Mouse (Mus musculus) MEL (cell line): ENCODE data around the gene Serpinb1a. TPM values are rescaled to one million over a fixed set of nuclear protein-coding genes. Genes with fewer than 3 reads are reported as not detected.

Experiments used
- DNase-seq: peaks from one replicate; pipeline ENCODE4 v3.0.0; 2011; ENCODE audit warnings: low read depth, low spot score
- H3K27ac ChIP-seq: 2 replicates; pipeline ENCODE4 v1.5.1; 2012; ENCODE audit warnings: low read depth, mild to moderate bottlenecking, control low read depth, low read length, moderate library complexity; ENCODE audit not compliant: control insufficient read depth
- H3K27me3 ChIP-seq, 2 experiments: fragments of 150-350 bp in 1 of 2; sonication (generic) in 1 of 2; 2 replicates each; pipeline ENCODE4 v1.6.1; 2012; ENCODE audit warnings: low read length in 2 of 2, mild to moderate bottlenecking in 2 of 2, improper control_type of control experiment in 1 of 2, moderate library complexity in 1 of 2; ENCODE audit not compliant: insufficient read depth in 2 of 2, control insufficient read depth in 1 of 2
- H3K36me3 ChIP-seq, 2 experiments: 2 replicates each; pipeline ENCODE4 v1.6.1; 2012 to 2014; ENCODE audit warnings: low read length in 2 of 2, improper control_type of control experiment in 1 of 2, inconsistent platforms in 1 of 2, mild to moderate bottlenecking in 1 of 2; ENCODE audit not compliant: insufficient read depth in 2 of 2, control insufficient read depth in 1 of 2
- H3K4me1 ChIP-seq, 2 experiments: fragments of 150-350 bp in 1 of 2; sonication (generic) in 1 of 2; 2 replicates each; pipeline ENCODE4 v1.6.1; 2012; ENCODE audit warnings: low read length in 2 of 2, improper control_type of control experiment in 1 of 2, mild to moderate bottlenecking in 1 of 2; ENCODE audit not compliant: insufficient read depth in 2 of 2, control insufficient read depth in 1 of 2
- H3K4me3 ChIP-seq, 2 experiments: fragments of 150-350 bp in 1 of 2; sonication (generic) in 1 of 2; 2 replicates each; pipeline ENCODE4 v1.5.1; 2012; ENCODE audit warnings: low read depth in 2 of 2, low read length in 2 of 2, mild to moderate bottlenecking in 2 of 2, moderate library complexity in 2 of 2, control low read depth in 1 of 2, improper control_type of control experiment in 1 of 2; ENCODE audit not compliant: control insufficient read depth in 1 of 2, insufficient read depth in 1 of 2
- H3K79me2 ChIP-seq: 2 replicates; pipeline ENCODE4 v1.6.1; 2012; ENCODE audit warnings: mild to moderate bottlenecking, low read length, moderate library complexity; ENCODE audit not compliant: control insufficient read depth, poor library complexity, insufficient read depth
- H3K9ac ChIP-seq: 2 replicates; pipeline ENCODE4 v1.6.1; 2012; ENCODE audit warnings: low read depth, mild to moderate bottlenecking, control low read depth, low read length, moderate library complexity; ENCODE audit not compliant: control insufficient read depth, poor library complexity, severe bottlenecking
- H3K9me3 ChIP-seq: fragments of 150-350 bp; sonication (generic); replicated peaks from 2 replicates; pipeline ENCODE4 v1.6.1; 2012; ENCODE audit warnings: mild to moderate bottlenecking, low read length, improper control_type of control experiment, moderate library complexity; ENCODE audit not compliant: insufficient read depth
- BHLHE40 ChIP-seq: IDR thresholded peaks from 2 replicates; pipeline ENCODE4 v1.6.1; 2012; ENCODE audit warnings: low read depth, mild to moderate bottlenecking, inconsistent platforms, low read length, improper control_type of control experiment, borderline replicate concordance
- CHD2 ChIP-seq: IDR thresholded peaks from 2 replicates; pipeline ENCODE4 v1.6.1; 2011; ENCODE audit warnings: low read length, improper control_type of control experiment
- ELF1 ChIP-seq: IDR thresholded peaks from 2 replicates; pipeline ENCODE4 v1.6.1; 2014; ENCODE audit warnings: low read depth, mild to moderate bottlenecking, inconsistent platforms, low read length, improper control_type of control experiment, moderate library complexity
- EP300 ChIP-seq, 2 experiments: IDR thresholded peaks; 2 replicates each; pipeline ENCODE4 v1.6.1; 2011; ENCODE audit warnings: improper control_type of control experiment in 2 of 2, low read length in 2 of 2, low read depth in 1 of 2, mild to moderate bottlenecking in 1 of 2
- GATA1 ChIP-seq: IDR thresholded peaks from 2 replicates; pipeline ENCODE4 v1.6.1; 2011; ENCODE audit warnings: low read depth, low read length, improper control_type of control experiment
- MAX ChIP-seq: IDR thresholded peaks from 2 replicates; pipeline ENCODE4 v1.6.1; 2011; ENCODE audit warnings: low read length, improper control_type of control experiment
- MEF2A ChIP-seq: IDR thresholded peaks from 2 replicates; pipeline ENCODE4 v1.6.1; 2014; ENCODE audit warnings: low read depth, mild to moderate bottlenecking, inconsistent platforms, low read length, improper control_type of control experiment; ENCODE audit not compliant: poor library complexity, insufficient replicate concordance, severe bottlenecking; ENCODE audit errors: extremely low read depth
- MYC ChIP-seq: IDR thresholded peaks from 2 replicates; pipeline ENCODE4 v1.6.1; 2011; ENCODE audit warnings: low read depth, mild to moderate bottlenecking, low read length, improper control_type of control experiment, moderate library complexity
- RCOR1 ChIP-seq: IDR thresholded peaks from 2 replicates; pipeline ENCODE4 v1.6.1; 2012; ENCODE audit warnings: low read depth, mild to moderate bottlenecking, inconsistent platforms, low read length, improper control_type of control experiment
- SIN3A ChIP-seq: IDR thresholded peaks from 2 replicates; pipeline ENCODE4 v1.6.1; 2012; ENCODE audit warnings: low read length, improper control_type of control experiment, inconsistent platforms
- ZNF384 ChIP-seq: IDR thresholded peaks from 2 replicates; pipeline ENCODE4 v1.6.1; 2012; ENCODE audit warnings: low read depth, mild to moderate bottlenecking, inconsistent platforms, low read length, improper control_type of control experiment
- polyA plus RNA-seq, 2 experiments: library from polyadenylated mRNA; stranded (reverse) in 1 of 2; unstranded in 1 of 2; fragments of >175 nt in 1 of 2; fragments of >200 nt in 1 of 2; gene quantifications; 2 replicates each; pipeline versions ENCODE4 v1.2.1 to v1.2.4; 2012; ENCODE audit warnings: low replicate concordance in 2 of 2, low read depth in 1 of 2; ENCODE audit not compliant: insufficient read length in 2 of 2, insufficient read depth in 1 of 2, missing spikeins in 1 of 2
- total RNA-seq: library from RNA; depleted of rRNA; stranded (reverse); fragments of 300-350 nt; gene quantifications from 2 replicates; pipeline ENCODE4 v1.2.3, GENCODE M21; 2012

Serpinb1a gene
- total and polyA plus RNA-seq, 3 experiments: 2.7 to 6.8 TPM; not detected in 1

DNA sequence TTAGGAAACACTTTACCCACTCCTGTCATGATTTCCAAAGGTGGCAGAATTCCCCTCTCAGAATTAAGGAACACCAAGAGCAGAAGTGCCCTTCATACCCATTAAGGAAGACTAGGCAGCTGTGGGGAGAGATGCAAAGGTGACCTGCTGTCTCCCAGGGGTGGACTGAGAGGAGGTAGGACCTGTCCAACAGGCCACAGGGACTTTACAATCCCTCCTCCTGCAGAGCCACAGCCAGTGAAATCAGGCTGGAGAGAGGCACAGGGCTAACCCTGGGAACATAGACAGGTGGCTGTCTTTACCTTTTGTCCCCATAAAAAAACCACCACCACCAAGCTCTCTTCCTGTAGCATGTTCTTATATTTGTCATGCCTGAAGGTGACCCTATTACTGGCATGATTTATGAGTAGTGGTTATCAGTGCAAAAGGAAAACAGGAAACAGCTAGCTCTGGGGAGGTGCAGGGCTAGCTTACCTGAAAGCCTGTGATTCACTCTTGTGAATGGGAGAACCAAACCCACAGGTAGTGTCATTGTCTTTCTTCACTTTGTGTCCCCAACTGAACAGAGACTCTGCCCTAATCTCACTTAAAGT lies 1.4 kb downstream of the Serpinb1a start:
- Histone ChIP-seq H3K4me1 (peaks cover 10 to 31% of the 10 kb centered on the region in 2 experiments), H3K27ac (peak overlapping the region; percentile 63)

DNA sequence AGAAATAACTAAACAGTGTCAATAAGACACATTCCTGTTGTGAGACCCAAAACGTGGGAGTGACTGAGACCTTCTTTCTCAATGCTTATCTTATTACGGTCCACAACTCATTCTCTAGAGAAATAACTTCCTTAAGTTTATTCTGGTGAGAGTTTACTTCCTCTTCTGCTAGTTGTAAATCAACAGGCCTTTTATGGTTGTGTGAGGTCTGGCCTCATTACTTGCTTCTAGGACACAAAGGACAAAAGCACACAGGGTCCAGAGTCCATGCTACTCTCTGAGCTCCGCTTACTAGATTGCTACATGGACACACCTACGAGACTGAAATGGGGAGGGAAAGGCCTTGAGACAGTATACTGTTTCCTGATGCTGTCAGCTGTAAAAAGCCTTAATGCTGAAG lies 1.9 kb downstream of the Serpinb1a start:
- H3K27ac ChIP-seq: peak overlapping the region; percentile 63
- 0 out of 2 replicates have a peak overlapping the region, but pooled peaks have one; percentile 29 for H3K9ac ChIP-seq
- no peaks in the 10 kb centered on the region for H3K9me3 ChIP-seq
- no peaks in the 10 kb centered on the region; a peak in 1 of 4 replicates for H3K27me3 ChIP-seq
- no peaks in the 10 kb centered on the region for H3K79me2 ChIP-seq
- peaks cover 0 to 15% of the 10 kb centered on the region in 2 experiments; a peak in 2 of 4 replicates for H3K36me3 ChIP-seq
- H3K4me1 ChIP-seq: peaks cover 10 to 31% of the 10 kb centered on the region in 2 experiments
- peak; percentile 72 for DNase-seq
- peak; percentile 34; the same call in 1 of the 2 replicates for TF ChIP-seq SIN3A
- no peak for TF ChIP-seq RCOR1
- 0 out of 2 replicates have a peak, but pooled peaks have one; percentile 23 for TF ChIP-seq ELF1
- TF ChIP-seq EP300 (IDR thresholded peaks at IDR 0.05; ENCODE audit: low read depth in 1 of 2, low read length in 2 of 2): peak in 1 of 2 experiments; percentile 46; a peak in 1 of 4 replicates
- TF ChIP-seq GATA1: peak; percentile 54; the same call in 1 of the 2 replicates
- no peak for TF ChIP-seq BHLHE40
- TF ChIP-seq MYC: peak; percentile 46; the same call in 1 of the 2 replicates
- H3K4me3 ChIP-seq: no peak overlapping the region

More for the DNA sequence above, 1.4 kb downstream of the Serpinb1a start:
- Histone ChIP-seq H3K79me2 (no peaks in the 10 kb centered on the region), H3K4me3 (no peak overlapping the region), H3K36me3 (peaks cover 0 to 15% of the 10 kb centered on the region in 2 experiments; a peak in 2 of 4 replicates), H3K9ac (no peak overlapping the region), H3K9me3 (no peaks in the 10 kb centered on the region), H3K27me3 (no peaks in the 10 kb centered on the region; a peak in 1 of 4 replicates)
- no peak for DNase-seq
- TF ChIP-seq MAX (peak; percentile 11; the same call in 1 of the 2 replicates), SIN3A (peak; percentile 13; the same call in 1 of the 2 replicates), CHD2 (no peak)

DNA sequence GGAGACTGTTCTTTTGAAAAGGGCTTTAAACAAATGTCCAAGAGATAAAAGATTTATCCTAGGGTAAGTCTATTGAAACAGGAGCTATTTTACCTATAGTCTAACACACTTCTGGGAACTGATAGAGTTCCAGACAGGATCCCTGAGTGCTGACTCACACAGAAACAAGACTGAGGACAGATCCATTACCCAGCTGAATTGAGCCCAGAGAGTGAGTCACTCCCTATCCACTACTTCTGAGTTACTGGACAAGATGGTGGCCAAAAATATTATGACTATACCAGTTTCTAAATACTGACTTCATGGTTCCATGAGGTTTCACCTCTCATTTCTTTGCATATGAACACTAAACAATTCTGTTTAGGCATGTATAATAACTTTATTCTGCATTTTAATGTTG lies 4.8 kb downstream of the Serpinb1a start:
- no peaks in the 10 kb centered on the region for H3K9me3 ChIP-seq
- no peak overlapping the region for H3K9ac ChIP-seq
- H3K36me3 ChIP-seq: peaks cover 0 to 9% of the 10 kb centered on the region in 2 experiments; a peak in 2 of 4 replicates
- TF ChIP-seq MYC (no peak), MEF2A (no peak), BHLHE40 (no peak), EP300 (IDR thresholded peaks at IDR 0.05; ENCODE audit: low read depth in 1 of 2, low read length in 2 of 2) (no peak), ZNF384 (no peak)
- H3K4me1 ChIP-seq: peaks cover 10 to 25% of the 10 kb centered on the region in 2 experiments
- H3K27me3 ChIP-seq: no peaks in the 10 kb centered on the region
- H3K27ac ChIP-seq: no peak overlapping the region
- no peak overlapping the region for H3K4me3 ChIP-seq
- H3K79me2 ChIP-seq: no peaks in the 10 kb centered on the region
- no peak for DNase-seq
